Mouse (Mus musculus) thymus, adult 2 months (tissue): ENCODE results near the gene Tmbim6.

Experiments
- CTCF ChIP-seq: fragments of 200-500 bp; IDR thresholded peaks from 2 replicates; pipeline ENCODE4 v1.5.1; 2012; ENCODE audit warnings: mild to moderate bottlenecking, control low read depth, low read length, moderate library complexity, borderline replicate concordance; ENCODE audit not compliant: control insufficient read depth, poor library complexity, insufficient read depth; ENCODE audit errors: extremely low read depth
- POLR2A ChIP-seq: fragments of 200-500 bp; IDR thresholded peaks from 2 replicates; pipeline ENCODE4 v1.6.1; 2012; ENCODE audit warnings: mild to moderate bottlenecking, low read length, control low read depth, moderate library complexity; ENCODE audit not compliant: control insufficient read depth, poor library complexity, insufficient read depth; ENCODE audit errors: extremely low read depth

- TF ChIP-seq POLR2A (no peak), CTCF (no peak)
These were observed 9.8 kb upstream of the Tmbim6 start for GRCm38 (mm10) chr15:99382893-99383292.
